Mouse (Mus musculus) cerebellum, postnatal 4 days (tissue): ENCODE measurements at regions not wholly inside any gene's neighbourhood (a gene's known extent, or its start where the extent isn't known, plus 50 kb on each side); places are given as distances from the start of the nearest gene placed in this dataset.
"Not testable (repeated sequence)": the region's sequence is repeated elsewhere in the genome, so short reads cannot be mapped to it uniquely, and the experiment has no call there.

Experiments
- DNase-seq, 2 experiments: peaks; one replicate each; pipeline ENCODE4 v3.0.0; 2022; ENCODE audit warnings: low spot score in 2 of 2, mixed read lengths in 1 of 2

DNA sequence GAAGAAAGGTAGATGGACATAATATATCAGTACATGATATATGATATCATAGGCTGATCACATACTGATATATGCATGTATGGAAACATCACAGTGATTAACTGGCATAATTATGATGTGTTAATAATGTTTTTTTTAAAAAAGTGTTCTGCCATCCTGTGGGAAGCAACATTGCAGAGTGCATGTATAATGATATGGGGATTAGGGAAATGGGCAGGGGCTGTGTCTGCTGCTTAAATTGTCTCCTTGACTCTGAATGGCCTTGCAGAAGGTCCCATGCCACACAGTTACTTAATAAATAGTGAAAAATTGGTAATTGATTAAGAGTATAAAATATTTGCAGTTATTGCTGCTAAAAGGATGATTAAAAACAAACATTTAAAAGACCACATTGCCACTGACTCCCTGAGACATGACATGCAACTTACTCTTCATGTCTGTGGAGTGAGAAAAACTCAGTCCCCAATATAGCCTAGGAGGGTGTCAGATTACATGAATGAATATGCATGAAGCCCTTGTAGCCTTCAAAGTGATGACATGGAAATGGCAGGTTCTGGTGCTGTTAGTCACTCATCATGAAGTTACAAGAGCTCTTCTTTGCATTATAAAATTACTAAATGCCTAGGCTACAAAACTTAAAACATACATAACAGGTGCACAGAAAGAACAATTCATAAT, 440.1 kb upstream of the Ube2e3 start:
- no peak for DNase-seq

DNA sequence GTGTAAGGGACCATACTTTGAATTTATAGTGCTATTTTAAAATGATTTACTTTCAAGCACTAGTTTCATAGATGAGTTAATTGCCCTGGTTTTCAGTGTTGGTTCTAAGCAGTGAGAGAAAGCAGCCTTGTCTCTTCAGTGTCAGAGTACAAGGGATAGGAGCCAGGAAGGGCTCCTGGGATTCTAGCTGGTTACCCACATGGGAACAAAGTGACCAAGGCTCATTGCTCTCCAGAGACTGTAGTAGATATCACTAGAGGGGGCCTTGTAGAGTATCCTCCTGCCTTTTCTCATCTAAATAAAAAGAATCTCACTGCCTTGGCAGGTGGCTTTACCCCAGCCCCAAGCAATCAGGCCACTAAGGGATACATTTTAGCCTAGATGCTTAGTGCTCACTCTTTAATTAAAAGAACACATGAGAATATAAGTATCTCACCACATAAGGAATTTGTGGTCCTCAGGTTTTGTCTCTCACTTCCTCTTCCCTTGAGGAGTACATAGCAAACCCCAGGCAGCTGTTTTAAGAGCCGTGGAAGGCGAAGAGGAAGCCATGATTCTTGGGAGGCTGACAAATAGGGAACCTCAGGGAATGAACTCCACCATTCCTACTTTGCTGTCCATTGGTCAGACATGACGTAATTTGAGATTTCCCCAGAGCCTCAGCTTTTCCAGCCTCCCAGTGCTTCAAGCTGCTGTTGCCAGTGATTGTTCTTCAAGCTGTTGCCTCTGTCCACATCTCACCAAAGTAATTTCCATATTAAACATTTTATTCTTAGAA, 449.2 kb upstream of the Ube2e3 start:
- DNase-seq = no peak

DNA sequence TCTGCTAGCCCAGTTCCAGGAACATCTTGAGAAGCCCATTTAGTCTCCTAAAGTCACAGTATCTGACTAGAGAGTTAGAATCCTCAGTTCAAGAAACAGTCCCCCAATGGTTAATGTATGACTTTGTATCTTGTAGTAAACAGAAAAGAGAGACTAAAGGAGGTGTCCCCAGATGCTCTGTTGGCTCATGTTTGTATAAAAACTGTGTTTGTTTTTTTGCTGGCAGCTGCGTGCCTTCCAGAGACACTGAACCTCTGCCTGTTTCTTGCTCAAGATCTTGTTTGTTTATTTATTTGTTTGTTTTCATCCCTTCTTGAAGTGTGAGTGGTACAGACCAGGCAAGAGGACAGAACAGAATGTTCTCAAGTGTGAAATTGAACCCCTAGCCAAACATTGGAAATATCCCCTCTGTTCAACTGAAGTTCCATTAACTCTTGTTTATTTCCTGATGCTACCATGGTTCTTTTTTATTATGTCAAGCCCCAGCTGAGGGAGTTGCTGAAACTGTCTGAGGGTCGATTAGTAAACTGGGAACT, 451.3 kb upstream of the Ube2e3 start:
- DNase-seq = no peak

DNA sequence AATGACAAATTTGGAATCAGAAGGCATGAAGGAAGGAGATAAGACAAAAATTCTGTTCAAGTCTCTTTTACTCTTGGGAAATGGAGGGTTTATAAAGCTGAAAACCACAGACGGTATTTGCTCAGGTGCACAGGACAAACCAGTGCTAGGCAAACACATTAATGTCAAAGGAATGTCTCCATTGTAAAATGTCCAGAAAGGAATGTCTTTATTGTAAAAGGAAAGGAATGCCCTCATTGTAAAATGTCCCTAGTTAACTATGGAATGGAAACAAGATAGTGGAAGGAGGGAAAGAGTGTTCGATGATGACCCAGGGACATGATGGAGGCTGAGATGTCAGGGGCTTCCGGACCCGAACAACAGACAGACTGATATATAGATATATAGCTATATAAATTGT, 454.9 kb upstream of the Ube2e3 start:
- DNase-seq = no peak

- no peak for DNase-seq
Measured at GRCm38 (mm10) chr2:78403890-78404289, 457.7 kb upstream of the Cwc22 start.

GRCm38 (mm10) chr2:78399236-78399635, 453.1 kb upstream of the Cwc22 start:
- no peak for DNase-seq

DNA sequence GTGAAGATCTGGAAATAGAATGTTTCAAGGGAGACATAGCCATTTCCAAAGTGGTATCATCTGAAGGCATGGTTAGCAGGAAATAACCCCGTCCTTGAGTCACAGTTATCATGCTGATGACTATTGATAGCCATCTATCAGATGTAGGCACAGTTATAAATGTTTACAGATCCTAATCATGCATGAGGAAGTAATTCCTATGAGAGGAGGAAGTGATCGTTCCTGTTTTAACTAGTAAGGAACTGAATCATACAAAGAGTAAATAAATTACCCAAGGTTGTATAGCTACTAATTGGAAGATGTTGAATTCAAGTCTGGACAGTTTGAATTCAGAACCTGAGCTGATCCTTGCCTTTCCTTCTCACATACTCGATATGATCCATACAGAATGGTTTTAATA, 450.7 kb upstream of the Cwc22 start:
- DNase-seq = no peak

GRCm38 (mm10) chr2:78393090-78393489, 446.9 kb upstream of the Cwc22 start:
- no peak for DNase-seq

- no peak for DNase-seq
Measured at GRCm38 (mm10) chr2:78392425-78392824, 446.2 kb upstream of the Cwc22 start.

GRCm38 (mm10) chr2:78388001-78388400, 441.8 kb upstream of the Cwc22 start:
- no peak for DNase-seq

DNA sequence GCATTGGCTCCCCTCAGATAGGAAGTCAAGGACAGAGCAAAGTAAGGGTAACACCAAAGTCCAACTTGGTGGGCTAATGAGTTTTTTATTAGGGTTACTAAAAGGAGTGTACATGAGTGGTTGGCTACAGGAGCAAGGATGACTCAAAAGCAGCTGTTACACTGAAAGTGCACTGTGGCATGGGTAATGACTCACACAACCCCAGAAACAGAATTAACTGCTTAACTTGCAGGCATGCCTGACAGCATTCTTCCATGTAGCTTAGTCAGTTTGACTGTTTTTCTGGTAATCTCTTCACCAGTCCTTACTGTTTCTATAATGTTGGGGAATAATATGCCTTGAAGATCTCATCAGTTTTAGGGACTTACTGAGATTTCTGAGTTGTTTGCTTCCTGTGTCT, 435.1 kb upstream of the Cwc22 start:
- DNase-seq = no peak

- no peak for DNase-seq
Measured at GRCm38 (mm10) chr2:78331736-78332475, 385.7 kb upstream of the Cwc22 start.

DNA sequence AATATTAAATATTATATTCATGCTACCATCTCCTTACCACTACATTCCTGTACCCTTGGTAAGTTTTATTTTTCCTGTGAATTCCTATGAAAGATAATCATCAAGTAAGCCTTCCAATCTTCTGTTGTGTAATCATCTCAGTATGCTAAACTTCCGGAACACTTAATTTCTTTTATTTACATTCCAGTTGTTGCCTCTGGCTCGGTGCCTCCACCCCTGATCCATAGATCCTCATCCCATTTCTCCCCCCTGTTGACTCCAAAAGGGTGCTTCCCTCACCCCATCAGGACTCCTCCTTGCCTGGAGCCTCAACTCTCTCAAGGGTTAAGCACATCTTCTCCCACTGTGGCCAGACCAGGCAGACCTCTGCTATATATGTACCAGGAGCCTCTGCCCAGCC, 379.9 kb upstream of the Cwc22 start:
- DNase-seq = no peak

GRCm38 (mm10) chr2:78322216-78322965, 376.2 kb upstream of the Cwc22 start:
- no peak for DNase-seq

DNA sequence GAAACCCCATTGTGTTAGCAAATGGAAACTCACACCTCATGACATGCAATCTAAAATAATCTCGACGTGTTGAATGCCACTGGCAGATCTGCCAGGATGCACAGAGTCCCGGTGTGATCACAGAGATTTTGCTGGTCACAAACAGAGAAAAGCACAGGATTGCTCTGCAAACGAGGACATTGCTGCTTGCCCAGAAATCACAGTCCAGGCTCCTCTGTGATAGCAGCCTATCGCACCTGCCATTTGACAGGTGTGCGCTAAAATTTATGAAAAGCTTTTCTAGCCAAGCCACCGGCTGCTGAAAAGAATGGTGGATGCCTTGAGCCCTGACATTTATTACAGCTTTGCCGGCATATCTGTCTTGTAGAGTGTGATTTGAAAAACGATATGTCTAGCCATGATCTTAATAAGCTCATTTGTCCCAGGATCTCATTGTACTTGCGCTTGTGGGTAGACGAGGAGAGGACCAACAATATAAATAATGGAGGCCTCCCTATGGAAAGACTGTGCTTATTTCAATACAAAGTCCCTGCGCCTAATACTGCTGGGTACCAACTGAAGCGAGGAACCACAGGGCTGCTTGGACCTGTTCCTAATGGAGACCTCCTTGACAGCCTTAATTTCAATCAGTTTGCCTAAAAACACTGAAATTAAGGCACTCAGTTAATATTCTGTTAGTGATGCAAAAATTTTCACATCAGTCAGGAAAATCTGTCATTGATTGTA, 365.8 kb upstream of the Cwc22 start:
- no peak for DNase-seq

GRCm38 (mm10) chr2:78309361-78309760, 363.2 kb upstream of the Cwc22 start:
- no peak for DNase-seq

- peak in 1 of 2 experiments; percentile 28 for DNase-seq
Measured at GRCm38 (mm10) chr2:78306897-78307296, 360.7 kb upstream of the Cwc22 start.

DNA sequence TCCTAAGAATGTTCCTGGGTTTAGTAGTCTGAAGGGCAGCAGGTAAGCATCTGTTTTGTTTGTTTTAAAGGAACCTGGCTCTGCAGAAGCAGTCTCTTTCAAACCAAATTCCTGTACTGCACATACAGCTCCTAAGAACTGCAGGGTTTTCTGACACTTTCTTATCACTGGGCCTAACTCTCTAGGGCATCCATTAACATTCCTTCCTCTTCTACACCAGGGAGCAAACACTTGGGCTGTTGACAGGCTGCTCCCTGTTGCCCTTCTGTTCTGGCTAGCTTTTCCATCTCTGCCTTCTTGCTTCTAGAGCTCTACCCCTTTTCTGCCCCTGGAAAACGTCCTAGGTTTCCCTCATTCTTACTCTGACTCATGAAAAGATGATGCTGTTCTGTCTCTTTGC, 345.5 kb upstream of the Cwc22 start:
- no peak for DNase-seq

- DNase-seq = no peak
Measured at GRCm38 (mm10) chr2:78284806-78285205, 338.6 kb upstream of the Cwc22 start.

GRCm38 (mm10) chr2:78283605-78284004, 337.4 kb upstream of the Cwc22 start:
- DNase-seq = no peak

GRCm38 (mm10) chr2:78281846-78282245, 335.7 kb upstream of the Cwc22 start:
- not testable (repeated sequence) for DNase-seq
